Mouse (Mus musculus) megakaryocyte, embryonic 14.5 days (primary cell): Measurements from ENCODE around the gene Clnk.

Experiments used
- FLI1 ChIP-seq: IDR thresholded peaks from 2 replicates; pipeline ENCODE4 v1.6.1; 2012; ENCODE audit warnings: low read length, inconsistent platforms, mixed read lengths
- GATA1 ChIP-seq: IDR thresholded peaks from 3 replicates; pipeline ENCODE4 v1.6.1; 2012; ENCODE audit warnings: mixed read lengths, low read length, inconsistent platforms, borderline replicate concordance

DNA sequence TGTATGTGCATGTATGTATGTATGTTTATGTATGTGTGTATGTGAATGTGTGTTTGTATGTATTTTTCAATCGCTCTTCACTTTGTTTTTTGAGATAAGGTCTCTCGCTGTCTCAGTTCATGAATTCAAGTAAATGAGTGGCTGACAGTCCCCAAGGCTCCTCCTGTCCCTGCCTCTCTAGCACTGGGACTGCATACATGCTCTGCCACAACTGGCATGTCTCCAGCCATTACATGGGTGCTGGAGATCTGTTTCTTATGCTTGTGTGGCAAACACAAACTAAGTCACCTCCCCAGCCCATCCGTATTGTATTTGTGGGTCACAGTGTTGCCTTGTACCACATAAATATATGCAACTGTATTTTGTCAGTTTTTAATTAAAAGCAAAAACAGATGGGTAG lies 3.7 kb downstream of the Clnk start:
- TF ChIP-seq GATA1 = no peak
- no peak for TF ChIP-seq FLI1
